ENCODE assay signal across 7 mouse cellular contexts in the genomic region with DNA sequence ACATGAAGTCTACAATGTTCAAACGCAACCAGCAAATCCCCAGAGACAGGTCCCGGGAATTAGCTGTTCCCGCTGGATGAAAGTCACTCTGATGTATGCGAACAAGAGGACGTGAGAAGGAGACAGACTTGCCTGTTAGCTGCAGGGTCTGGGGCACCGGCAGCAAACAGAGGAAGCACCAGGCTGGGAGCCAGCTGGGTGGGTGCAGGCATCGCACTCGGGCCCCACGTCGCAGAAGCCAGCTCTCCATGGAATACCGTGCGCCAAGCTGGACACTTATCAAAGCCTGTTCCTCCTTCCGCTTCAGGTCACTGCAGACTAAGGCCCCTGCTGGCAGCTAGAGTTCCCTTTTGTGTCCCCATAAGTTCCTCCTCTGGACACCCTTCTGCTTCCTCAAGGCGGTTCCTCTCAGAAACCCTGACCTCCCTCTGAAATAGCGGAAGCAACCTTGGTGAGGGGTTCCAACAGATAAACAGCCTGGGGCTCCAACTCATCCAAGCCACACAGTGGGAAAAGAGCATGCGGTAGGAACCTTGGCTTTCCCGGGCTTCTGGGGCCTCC. TPM values are rescaled to one million over a fixed set of nuclear protein-coding genes. Genes with fewer than 3 reads are reported as not detected.
DNase-seq lines count a peak whose midpoint lies in the region; ATAC-seq and TF ChIP-seq lines count a peak whose summit lies in the region.

Gene Nfam1 (minus strand): TSS at position 326 of the 561 bp plus-strand sequence.

- H3K36me3 ChIP-seq in heart, adult 2 months (ENCODE audit: control insufficient read depth, insufficient read depth, low read length): no peaks in the 10 kb centered on the region
- no peaks in the 10 kb centered on the region for H3K36me3 ChIP-seq in midbrain, embryonic 15.5 days (replicated peaks)

- no peak within 1 kb of the TSS for H3K4me2 ChIP-seq in midbrain, embryonic 15.5 days

- no peak within 1 kb of the TSS; the same call in 1 of the 2 replicates for H3K27ac ChIP-seq in heart, adult 2 months
- H3K27ac ChIP-seq in midbrain, embryonic 15.5 days: peak within 1 kb of the TSS; percentile 65

- no peaks in the 10 kb centered on the region for H3K79me2 ChIP-seq in heart, adult 2 months (replicated peaks; ENCODE audit: control insufficient read depth, insufficient read depth, low read length)

- no peak within 1 kb of the TSS; the same call in 1 of the 2 replicates for H3K9ac ChIP-seq in heart, adult 2 months (ENCODE audit: low read depth, low read length)
- H3K9ac ChIP-seq in midbrain, embryonic 15.5 days: no peak within 1 kb of the TSS

- peak; percentile 86 for DNase-seq in 416B (ENCODE audit: low read depth)
- peak; percentile 55 to 57 for DNase-seq in B cell, adult 2 months
- DNase-seq in heart, adult 2 months: peak; percentile 51 to 68
- DNase-seq in kidney, postnatal 25 days: peak; percentile 46 to 64
- no peak for DNase-seq in frontal cortex, postnatal 36 days (ENCODE audit: low spot score in 2 of 2)
- DNase-seq in gastrocnemius, postnatal 25 days: no peak

- no peaks in the 10 kb centered on the region for H3K27me3 ChIP-seq in heart, adult 2 months (ENCODE audit: control insufficient read depth, insufficient read depth, low read length)
- H3K27me3 ChIP-seq in midbrain, embryonic 15.5 days (replicated peaks): peaks cover 11% of the 10 kb centered on the region

- no peak for TF ChIP-seq CTCF in heart, adult 2 months (IDR thresholded peaks at IDR 0.05)

- TF ChIP-seq EP300 in heart, adult 2 months (IDR thresholded peaks at IDR 0.05; ENCODE audit: insufficient read depth, low read depth, low read length): no peak

- H3K4me3 ChIP-seq in heart, adult 2 months: 0 out of 2 replicates have a peak within 1 kb of the TSS, but pooled peaks have one; percentile 10
- no peak within 1 kb of the TSS for H3K4me3 ChIP-seq in midbrain, embryonic 15.5 days

- WGBS in heart, adult 2 months: 32% methylated on average over 17 of the region's 17 CpGs
- WGBS in midbrain, embryonic 15.5 days: 29% methylated on average over 17 of the region's 17 CpGs

- ATAC-seq in midbrain, embryonic 15.5 days (replicated peaks): no peak

- H3K9me3 ChIP-seq in midbrain, embryonic 15.5 days: no peaks in the 10 kb centered on the region

- peaks cover 8% of the 10 kb centered on the region for H3K4me1 ChIP-seq in heart, adult 2 months (ENCODE audit: control insufficient read depth, insufficient read depth, low read length)
- H3K4me1 ChIP-seq in midbrain, embryonic 15.5 days: peaks cover 57% of the 10 kb centered on the region

- intact Hi-C loops in heart, adult 2 months (cut with DNase I): no loop called here

- peak; percentile 61; the same call in 1 of the 2 replicates for TF ChIP-seq POLR2A in heart, adult 2 months (IDR thresholded peaks at IDR 0.05; ENCODE audit: insufficient read depth, low read depth, low read length)

RNA-seq across cellular contexts. Expression of gene Nfam1, which starts in this region (rescaled TPM):
- 1 to 10 TPM; 2.4 to 2.6 TPM for total RNA-seq in heart, adult 2 months (2021)
- polyA plus RNA-seq in heart, adult 2 months (2012; rRNA removed): 3.1 and 3.9 TPM in 2 replicates
- 2.9 TPM in 2 replicates for polyA plus RNA-seq in midbrain, embryonic 15.5 days (2015; fragmentation: Nextera tagmentation; extraction: Ambion mirVana)
- total RNA-seq in gastrocnemius, postnatal 25 days (2021): 1 to 10 TPM in 1 of 2 experiments, under 1 TPM in 1; 0.69 to 1.3 TPM

Comparison
In these comparisons a context has a peak if more than half of its experiments do, and no peak if none do; other contexts are left out.
1. DNase-seq: peak in 416B (single experiment), B cell, adult 2 months (2 of 2), heart, adult 2 months (2 of 2) and kidney, postnatal 25 days (2 of 2); none in frontal cortex, postnatal 36 days (0 of 2) and gastrocnemius, postnatal 25 days (single experiment).